ENCODE assay signal across 30 mouse cellular contexts in genomic region chr9:87178534-87178933, GRCm38 (mm10). TPM values are rescaled to one million over a fixed set of nuclear protein-coding genes. Genes with fewer than 3 reads are reported as not detected.
DNase-seq lines count a peak whose midpoint lies in the region; ATAC-seq lines count a peak whose summit lies in the region.
"Had no signal": no experiment of that assay in that cellular context is flagged by ENCODE, and none has a peak within 500 bp of the region (broad histone marks: within the 10 kb centered on the region; RNA-seq: fewer than 3 reads in every experiment).

No protein-coding gene starts in this region.

- no peak for ATAC-seq in midbrain, embryonic 11.5 days (ENCODE audit: low FRiP score)
- no peak for ATAC-seq in midbrain, embryonic 13.5 days
- ATAC-seq in neural tube, embryonic 14.5 days (ENCODE audit: low read depth) = peak; percentile 28; the same call in 1 of the 2 replicates
- peak; percentile 61 for ATAC-seq in activated CD4-positive, CD25-positive, alpha-beta regulatory T cell, adult 4 months
- no peak for ATAC-seq in liver, embryonic 11.5 days (replicated peaks; ENCODE audit: low FRiP score)
- ATAC-seq: forebrain, embryonic 15.5 days; Patski had no signal

- no peaks in the 10 kb centered on the region for H3K9me3 ChIP-seq in midbrain, embryonic 11.5 days (ENCODE audit: control insufficient read depth, low read length)
- H3K9me3 ChIP-seq in midbrain, embryonic 13.5 days = no peaks in the 10 kb centered on the region
- H3K9me3 ChIP-seq in neural tube, embryonic 14.5 days (ENCODE audit: control insufficient read depth, low read length) = no peaks in the 10 kb centered on the region
- H3K9me3 ChIP-seq in liver, embryonic 11.5 days (ENCODE audit: control insufficient read depth, low read length) = no peaks in the 10 kb centered on the region
- H3K9me3 ChIP-seq: embryonic facial prominence, embryonic 12.5 days; embryonic facial prominence, embryonic 15.5 days; forebrain, embryonic 15.5 days; G1E; heart, embryonic 10.5 days; heart, embryonic 13.5 days; hindbrain, embryonic 12.5 days; hindbrain, embryonic 15.5 days had no signal

- DNase-seq in midbrain, embryonic 11.5 days (ENCODE audit: low spot score, missing footprints) = peak; percentile 26
- no peak for DNase-seq in neural tube, embryonic 10.5 days (ENCODE audit: extremely low spot score, low spot score)
- peak; percentile 9 for DNase-seq in naive thymus-derived CD4-positive, alpha-beta T cell, adult 2 months (ENCODE audit: low read depth)
- no peak for DNase-seq in lung, postnatal 25 days (ENCODE audit: low spot score)
- no peak for DNase-seq in liver, embryonic 11.5 days (ENCODE audit: low spot score)
- DNase-seq: adrenal gland, adult 2 months; adrenal gland, postnatal 14 days; B cell, adult 2 months; cerebellum, adult 11 months; cerebellum, adult 2 months; cerebellum, adult 9-11 months; cerebellum, postnatal 25 days; gastrocnemius, postnatal 10 days; gastrocnemius, postnatal 36 days; heart, adult 2 months; heart, postnatal 14 days had no signal

- no peaks in the 10 kb centered on the region for H3K4me1 ChIP-seq in midbrain, embryonic 11.5 days (ENCODE audit: control insufficient read depth, insufficient read depth, low read length)
- no peaks in the 10 kb centered on the region for H3K4me1 ChIP-seq in midbrain, embryonic 13.5 days (replicated peaks)
- H3K4me1 ChIP-seq in neural tube, embryonic 14.5 days (ENCODE audit: control insufficient read depth, insufficient read depth, low read length) = no peaks in the 10 kb centered on the region
- H3K4me1 ChIP-seq in liver, embryonic 11.5 days (replicated peaks; ENCODE audit: control insufficient read depth, insufficient read depth, low read length) = no peaks in the 10 kb centered on the region
- H3K4me1 ChIP-seq: embryonic facial prominence, embryonic 12.5 days; embryonic facial prominence, embryonic 15.5 days; forebrain, embryonic 15.5 days; heart, embryonic 10.5 days; heart, embryonic 13.5 days; hindbrain, embryonic 12.5 days; hindbrain, embryonic 15.5 days had no signal

- H3K27ac ChIP-seq in midbrain, embryonic 11.5 days (ENCODE audit: low read depth, low read length) = no peak overlapping the region
- no peak overlapping the region for H3K27ac ChIP-seq in midbrain, embryonic 13.5 days
- no peak overlapping the region for H3K27ac ChIP-seq in neural tube, embryonic 14.5 days (ENCODE audit: low read depth, low read length)
- H3K27ac ChIP-seq in liver, embryonic 11.5 days (ENCODE audit: low read depth, low read length) = no peak overlapping the region
- H3K27ac ChIP-seq: embryonic facial prominence, embryonic 12.5 days; embryonic facial prominence, embryonic 15.5 days; forebrain, embryonic 15.5 days; heart, adult 2 months; heart, embryonic 10.5 days; heart, embryonic 13.5 days; hindbrain, embryonic 12.5 days; hindbrain, embryonic 15.5 days had no signal

- 80% methylated on average over 7 of the region's 7 CpGs for WGBS in midbrain, embryonic 11.5 days
- 75% methylated on average over 7 of the region's 7 CpGs for WGBS in midbrain, embryonic 13.5 days
- 68% methylated on average over 7 of the region's 7 CpGs for WGBS in neural tube, embryonic 14.5 days
- 56% methylated on average over 7 of the region's 7 CpGs for WGBS in liver, embryonic 11.5 days

- H3K36me3 ChIP-seq in midbrain, embryonic 11.5 days (ENCODE audit: control insufficient read depth, insufficient read depth, low read length) = no peaks in the 10 kb centered on the region
- H3K36me3 ChIP-seq in midbrain, embryonic 13.5 days = no peaks in the 10 kb centered on the region
- H3K36me3 ChIP-seq in neural tube, embryonic 14.5 days (ENCODE audit: control insufficient read depth, insufficient read depth, low read length) = no peaks in the 10 kb centered on the region
- H3K36me3 ChIP-seq in liver, embryonic 11.5 days (ENCODE audit: control insufficient read depth, insufficient read depth, low read length) = no peaks in the 10 kb centered on the region
- H3K36me3 ChIP-seq: embryonic facial prominence, embryonic 12.5 days; embryonic facial prominence, embryonic 15.5 days; forebrain, embryonic 15.5 days; G1E; heart, embryonic 10.5 days; heart, embryonic 13.5 days; hindbrain, embryonic 12.5 days; hindbrain, embryonic 15.5 days had no signal

- no peak overlapping the region for H3K9ac ChIP-seq in midbrain, embryonic 11.5 days (ENCODE audit: low read length)
- H3K9ac ChIP-seq in midbrain, embryonic 13.5 days (replicated peaks) = no peak overlapping the region
- no peak overlapping the region for H3K9ac ChIP-seq in neural tube, embryonic 14.5 days (replicated peaks; ENCODE audit: low read depth, low read length)
- H3K9ac ChIP-seq in liver, embryonic 11.5 days (ENCODE audit: low read depth, low read length) = no peak overlapping the region
- H3K9ac ChIP-seq: embryonic facial prominence, embryonic 12.5 days; embryonic facial prominence, embryonic 15.5 days; forebrain, embryonic 15.5 days; heart, embryonic 13.5 days; hindbrain, embryonic 12.5 days; hindbrain, embryonic 15.5 days had no signal

- no peaks in the 10 kb centered on the region for H3K27me3 ChIP-seq in midbrain, embryonic 11.5 days (ENCODE audit: control insufficient read depth, insufficient read depth, low read length)
- H3K27me3 ChIP-seq in midbrain, embryonic 13.5 days = no peaks in the 10 kb centered on the region
- no peaks in the 10 kb centered on the region for H3K27me3 ChIP-seq in neural tube, embryonic 14.5 days (ENCODE audit: control insufficient read depth, insufficient read depth, low read length)
- H3K27me3 ChIP-seq in liver, embryonic 11.5 days (replicated peaks; ENCODE audit: control insufficient read depth, insufficient read depth, low read length) = no peaks in the 10 kb centered on the region
- H3K27me3 ChIP-seq: CH12.LX; embryonic facial prominence, embryonic 12.5 days; embryonic facial prominence, embryonic 15.5 days; forebrain, embryonic 15.5 days; heart, embryonic 13.5 days; hindbrain, embryonic 12.5 days; hindbrain, embryonic 15.5 days; Patski had no signal

- H3K4me3 ChIP-seq in midbrain, embryonic 11.5 days (ENCODE audit: low read depth, low read length) = no peak overlapping the region
- no peak overlapping the region for H3K4me3 ChIP-seq in midbrain, embryonic 13.5 days (replicated peaks)
- no peak overlapping the region for H3K4me3 ChIP-seq in neural tube, embryonic 14.5 days (ENCODE audit: low read depth, low read length)
- no peak overlapping the region for H3K4me3 ChIP-seq in liver, embryonic 11.5 days (ENCODE audit: low read depth, low read length)
- H3K4me3 ChIP-seq: embryonic facial prominence, embryonic 12.5 days; embryonic facial prominence, embryonic 15.5 days; forebrain, embryonic 15.5 days; heart, adult 2 months; heart, embryonic 10.5 days; heart, embryonic 13.5 days; hindbrain, embryonic 12.5 days; hindbrain, embryonic 15.5 days had no signal

- H3K4me2 ChIP-seq in midbrain, embryonic 11.5 days = no peak overlapping the region
- no peak overlapping the region for H3K4me2 ChIP-seq in midbrain, embryonic 13.5 days (replicated peaks)
- H3K4me2 ChIP-seq in neural tube, embryonic 14.5 days (ENCODE audit: low read depth, low read length) = no peak overlapping the region
- H3K4me2 ChIP-seq in liver, embryonic 11.5 days = no peak overlapping the region
- H3K4me2 ChIP-seq: embryonic facial prominence, embryonic 12.5 days; embryonic facial prominence, embryonic 15.5 days; forebrain, embryonic 15.5 days; heart, embryonic 13.5 days; hindbrain, embryonic 12.5 days; hindbrain, embryonic 15.5 days had no signal

RNA-seq across cellular contexts. Expression of gene Mrap2, which starts 34.4 kb away (rescaled TPM):
- polyA plus RNA-seq in midbrain, embryonic 11.5 days (2014; fragmentation: Nextera tagmentation; extraction: Ambion mirVana) = not detected in 2 replicates
- 0.47 and 0.54 TPM in 2 replicates for polyA plus RNA-seq in midbrain, embryonic 13.5 days (2015; fragmentation: Nextera tagmentation; extraction: Ambion mirVana)
- polyA plus RNA-seq in neural tube, embryonic 14.5 days (2014; fragmentation: Nextera tagmentation; extraction: Ambion mirVana) = 1.6 and 3.4 TPM in 2 replicates
- under 1 TPM in 1 of 2 experiments, not detected in 1; 0.28 TPM for polyA plus RNA-seq in activated CD4-positive, CD25-positive, alpha-beta regulatory T cell, adult 4 months (2017; shearing (Covaris generic))
- not detected in 2 replicates for polyA plus RNA-seq in liver, embryonic 11.5 days (2014; fragmentation: Nextera tagmentation; extraction: Ambion mirVana)
- polyA plus RNA-seq: forebrain, embryonic 11.5 days; G1E; heart, embryonic 10.5 days; heart, embryonic 13.5 days; Patski had no signal

Comparison
In these comparisons a context has a peak if more than half of its experiments do, and no peak if none do; other contexts are left out.
1. ATAC-seq: peak in neural tube, embryonic 14.5 days (single experiment) and activated CD4-positive, CD25-positive, alpha-beta regulatory T cell, adult 4 months (single experiment); none in midbrain, embryonic 11.5 days (single experiment), midbrain, embryonic 13.5 days (single experiment) and liver, embryonic 11.5 days (single experiment).
2. DNase-seq: peak in midbrain, embryonic 11.5 days (single experiment) and naive thymus-derived CD4-positive, alpha-beta T cell, adult 2 months (single experiment); none in neural tube, embryonic 10.5 days (single experiment), lung, postnatal 25 days (single experiment) and liver, embryonic 11.5 days (single experiment).